Mouse (Mus musculus) urinary bladder, postnatal 36 days (tissue): Measurements from ENCODE around the gene Sema5b.
"Not testable (repeated sequence)": the region's sequence is repeated elsewhere in the genome, so short reads cannot be mapped to it uniquely, and the experiment has no call there.

Source experiments
- DNase-seq, 2 experiments: peaks; one replicate each; pipeline ENCODE4 v3.0.0; 2022; ENCODE audit warnings: low spot score in 2 of 2, mixed read lengths in 1 of 2

Gene Sema5b

GRCm38 (mm10) chr16:35549354-35549753, 8.4 kb downstream of the Sema5b start:
- no peak for DNase-seq

GRCm38 (mm10) chr16:35555596-35556482, 14.9 kb downstream of the Sema5b start:
- no peak for DNase-seq

- DNase-seq, result no peak
Observed at GRCm38 (mm10) chr16:35557038-35557437, 16.1 kb downstream of the Sema5b start.

- DNase-seq, result no peak
Observed at GRCm38 (mm10) chr16:35561541-35561940, 20.6 kb downstream of the Sema5b start.

GRCm38 (mm10) chr16:35564246-35564905, 23.4 kb downstream of the Sema5b start:
- DNase-seq, result no peak

- DNase-seq, result not testable (repeated sequence)
Observed at GRCm38 (mm10) chr16:35565601-35566000, 24.7 kb downstream of the Sema5b start.

- DNase-seq, result no peak
Observed at GRCm38 (mm10) chr16:35568225-35568880, 27.4 kb downstream of the Sema5b start.

GRCm38 (mm10) chr16:35569347-35569746, 28.4 kb downstream of the Sema5b start:
- no peak for DNase-seq

GRCm38 (mm10) chr16:35569758-35570157, 28.8 kb downstream of the Sema5b start:
- DNase-seq, result no peak

- no peak for DNase-seq
Observed at GRCm38 (mm10) chr16:35570627-35571026, 29.7 kb downstream of the Sema5b start.

GRCm38 (mm10) chr16:35573586-35573985, 32.6 kb downstream of the Sema5b start:
- no peak for DNase-seq

- DNase-seq, result no peak
Observed at GRCm38 (mm10) chr16:35577181-35577941, 36.4 kb downstream of the Sema5b start.

- no peak for DNase-seq
Observed at GRCm38 (mm10) chr16:35581299-35581698, 40.4 kb downstream of the Sema5b start.

GRCm38 (mm10) chr16:35583551-35584080, 42.7 kb downstream of the Sema5b start:
- DNase-seq, result no peak

- DNase-seq, result no peak
Observed at GRCm38 (mm10) chr16:35585126-35585694, 44.3 kb downstream of the Sema5b start.

- no peak for DNase-seq
Observed at GRCm38 (mm10) chr16:35587046-35587779, 46.3 kb downstream of the Sema5b start.

GRCm38 (mm10) chr16:35587866-35588465, 47.0 kb downstream of the Sema5b start:
- DNase-seq, result no peak

- no peak for DNase-seq
Observed at GRCm38 (mm10) chr16:35588731-35589151, 47.8 kb downstream of the Sema5b start.

GRCm38 (mm10) chr16:35591756-35592155, 50.8 kb downstream of the Sema5b start:
- DNase-seq, result no peak
